Mouse (Mus musculus) lung, postnatal 0 days (tissue): ENCODE results near the gene Pdyn. TPM values are rescaled to one million over a fixed set of nuclear protein-coding genes. Genes with fewer than 3 reads are reported as not detected.
A peak's percentile ranks its signal among the peaks of the same experiment; 100 is the strongest.

Experiments used
- ATAC-seq: fragments of 200-750 bp; cut with Nextera tagmentation; 2 replicates; pipeline ENCODE4 v1.8.0; 2017; ENCODE audit warnings: moderate library complexity
- DNase-seq: peaks from one replicate; pipeline ENCODE4 v3.0.0-alpha.2; 2016; ENCODE audit warnings: low spot score
- H3K27ac ChIP-seq: fragments of 300-500 bp; sonication (generic); 2 replicates; pipeline ENCODE4 v1.5.1; 2014; ENCODE audit warnings: antibody characterized with exemption, mild to moderate bottlenecking, low read length, mixed read lengths
- H3K27me3 ChIP-seq: fragments of 300-500 bp; sonication (generic); replicated peaks from 2 replicates; pipeline ENCODE4 v1.6.1; 2014; ENCODE audit warnings: low read length, mixed read lengths; ENCODE audit not compliant: insufficient read depth
- H3K36me3 ChIP-seq: fragments of 300-500 bp; sonication (generic); 2 replicates; pipeline ENCODE4 v1.6.1; 2014; ENCODE audit warnings: low read length, mixed read lengths; ENCODE audit not compliant: insufficient read depth
- H3K4me1 ChIP-seq: fragments of 300-500 bp; sonication (generic); 2 replicates; pipeline ENCODE4 v1.6.1; 2014; ENCODE audit warnings: antibody characterized with exemption, low read depth, low read length, mixed read lengths; ENCODE audit not compliant: insufficient read depth
- H3K4me2 ChIP-seq: fragments of 300-500 bp; sonication (generic); replicated peaks from 2 replicates; pipeline ENCODE4 v1.6.1; 2014; ENCODE audit warnings: low read depth, mild to moderate bottlenecking, low read length, moderate library complexity, mixed read lengths
- H3K4me3 ChIP-seq: fragments of 300-500 bp; sonication (generic); 2 replicates; pipeline ENCODE4 v1.5.1; 2014; ENCODE audit warnings: low read depth, low read length
- H3K9ac ChIP-seq: fragments of 300-500 bp; sonication (generic); replicated peaks from 2 replicates; pipeline ENCODE4 v1.6.1; 2014; ENCODE audit warnings: low read depth, mild to moderate bottlenecking
- H3K9me3 ChIP-seq: fragments of 300-500 bp; sonication (generic); 2 replicates; pipeline ENCODE4 v1.6.1; 2016; ENCODE audit warnings: low read length, mixed read lengths
- CTCF ChIP-seq: IDR thresholded peaks from 2 replicates; pipeline ENCODE4 v1.5.1; 2016; ENCODE audit warnings: antibody characterized with exemption, mild to moderate bottlenecking
- EP300 ChIP-seq: IDR thresholded peaks from 2 replicates; pipeline ENCODE4 v1.6.1; 2016; ENCODE audit warnings: antibody characterized with exemption, mild to moderate bottlenecking, control low read depth
- WGBS: fragments of 180-500 bp; shearing (Covaris S2); extraction: QIAGEN DNeasy Blood & Tissue Kit; methylation state at CpG from one replicate; pipeline ENCODE4 v1.1.7; 2014; 5-methylcytosine and 5-hydroxymethylcytosine counted together
- polyA plus RNA-seq: library from polyadenylated mRNA; unstranded; fragments of >200 nt; fragmentation: Nextera tagmentation; extraction: Ambion mirVana; gene quantifications from 2 replicates; pipeline ENCODE4 v1.2.1, GENCODE M21; 2015

Gene Pdyn
- polyA plus RNA-seq, 1 experiment from 2014 or later: not detected

DNA sequence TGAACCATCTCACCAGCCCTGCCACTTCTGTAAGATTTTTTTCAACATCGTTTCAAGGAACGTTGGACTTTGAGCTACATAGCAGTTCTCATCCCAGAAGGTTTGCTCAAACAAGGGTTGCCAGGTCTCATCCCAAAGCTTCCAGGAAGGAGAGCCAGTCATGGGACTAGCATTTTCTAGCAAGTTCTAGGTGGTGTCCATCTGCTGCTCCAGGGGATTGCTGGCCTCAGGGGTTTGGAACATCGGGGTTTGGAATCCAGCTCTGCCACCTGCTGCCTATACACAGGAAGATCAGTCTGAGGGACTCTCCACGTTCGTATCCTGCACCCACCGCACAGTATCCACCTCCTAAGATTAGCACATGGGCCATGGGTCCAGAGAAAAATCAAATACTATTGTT is 39.6 kb downstream of the Pdyn start:
- Histone ChIP-seq H3K4me1 (no peaks in the 10 kb centered on the region), H3K27me3 (no peaks in the 10 kb centered on the region), H3K9me3 (no peaks in the 10 kb centered on the region), H3K27ac (no peak overlapping the region), H3K36me3 (no peaks in the 10 kb centered on the region), H3K4me3 (no peak overlapping the region), H3K9ac (no peak overlapping the region), H3K4me2 (no peak overlapping the region)
- peak; percentile 19 for DNase-seq
- 59% methylated on average over 6 of the region's 6 CpGs for whole genome bisulfite sequencing
- TF ChIP-seq EP300 (no peak), CTCF (peak; percentile 56)
- no peak for ATAC-seq

- H3K9me3 ChIP-seq: no peaks in the 10 kb centered on the region
- H3K36me3 ChIP-seq: no peaks in the 10 kb centered on the region
- no peak overlapping the region for H3K9ac ChIP-seq
- TF ChIP-seq EP300 (no peak), CTCF (no peak)
- H3K4me3 ChIP-seq: no peak overlapping the region
- no peaks in the 10 kb centered on the region for H3K4me1 ChIP-seq
- WGBS: 78% methylated on average over 4 of the region's 4 CpGs
- DNase-seq (no peak), ATAC-seq (no peak)
- no peak overlapping the region for H3K27ac ChIP-seq
- H3K4me2 ChIP-seq: no peak overlapping the region
- H3K27me3 ChIP-seq: no peaks in the 10 kb centered on the region
Observed at GRCm38 (mm10) chr2:129658796-129659195, 40.8 kb downstream of the Pdyn start.

GRCm38 (mm10) chr2:129655033-129655432 is 44.6 kb downstream of the Pdyn start:
- H3K27ac ChIP-seq: no peak overlapping the region

DNA sequence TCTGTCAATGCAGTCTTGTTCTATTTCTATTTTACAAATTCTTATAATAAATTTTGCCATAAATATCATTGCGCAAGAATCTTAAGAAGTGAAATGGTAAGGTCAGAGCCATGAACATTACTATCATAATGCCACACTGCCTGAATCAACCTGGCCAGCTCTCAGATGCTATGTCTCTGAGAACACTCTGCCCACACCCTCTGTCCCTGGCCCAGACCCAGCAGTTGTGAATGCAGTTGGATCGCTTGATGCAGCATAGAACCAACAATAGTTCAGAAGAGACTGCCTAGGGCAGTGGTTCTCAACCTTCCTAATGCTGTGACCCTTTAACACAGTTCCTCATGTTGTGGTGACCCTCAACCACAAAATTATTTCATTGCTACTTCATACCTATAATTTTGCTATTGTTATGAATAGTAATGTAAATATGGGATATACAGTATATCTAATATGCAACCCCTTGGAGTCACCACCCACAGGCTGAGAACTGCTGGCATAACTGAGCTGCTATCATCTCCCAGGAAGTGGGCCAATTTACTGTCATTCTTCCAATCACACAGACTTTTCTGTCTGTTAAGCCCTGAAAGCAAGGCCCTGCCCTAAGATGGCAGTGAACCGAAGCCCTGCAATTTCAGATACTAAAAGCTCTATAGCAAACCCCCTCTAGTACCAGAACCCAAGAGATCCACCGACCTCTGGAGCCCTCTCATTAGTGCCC is 45.3 kb downstream of the Pdyn start:
- Histone ChIP-seq H3K9me3 (no peaks in the 10 kb centered on the region), H3K27me3 (no peaks in the 10 kb centered on the region), H3K4me3 (no peak overlapping the region), H3K4me1 (no peaks in the 10 kb centered on the region), H3K4me2 (no peak overlapping the region), H3K27ac (no peak overlapping the region), H3K9ac (no peak overlapping the region), H3K36me3 (no peaks in the 10 kb centered on the region)
- DNase-seq (no peak), ATAC-seq (no peak)
- WGBS: 84% methylated on average over 4 of the region's 4 CpGs
- TF ChIP-seq EP300 (no peak), CTCF (no peak)

More at GRCm38 (mm10) chr2:129655033-129655432, 44.6 kb downstream of the Pdyn start:
- H3K9ac ChIP-seq: no peak overlapping the region
- H3K4me3 ChIP-seq: no peak overlapping the region
- H3K27me3 ChIP-seq: no peaks in the 10 kb centered on the region
- ATAC-seq (no peak), DNase-seq (no peak)
- TF ChIP-seq EP300 (no peak), CTCF (no peak)
- H3K4me1 ChIP-seq: no peaks in the 10 kb centered on the region
- no peak overlapping the region for H3K4me2 ChIP-seq
- no peaks in the 10 kb centered on the region for H3K36me3 ChIP-seq
- 90% methylated on average over 4 of the region's 4 CpGs for WGBS
- no peaks in the 10 kb centered on the region for H3K9me3 ChIP-seq

DNA sequence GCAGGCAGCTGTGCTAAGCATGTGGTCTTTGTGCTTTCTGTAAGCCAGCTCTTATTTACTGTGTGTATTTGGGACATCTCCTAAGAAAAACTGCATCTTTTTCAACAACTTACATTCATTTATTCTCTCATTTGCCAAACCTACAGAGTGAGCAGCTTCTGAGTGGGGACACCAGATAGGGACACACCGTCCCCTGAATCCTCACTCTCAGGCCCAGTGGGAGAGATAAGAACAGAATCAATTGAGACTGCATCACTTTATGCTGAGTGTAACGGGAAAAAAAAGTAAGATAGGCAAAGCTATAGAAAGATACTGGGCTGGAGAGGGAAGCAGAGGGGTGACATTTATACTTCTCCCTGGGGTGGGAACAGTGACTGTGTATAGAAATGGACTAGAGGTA is 46.0 kb downstream of the Pdyn start:
- H3K27me3 ChIP-seq: no peaks in the 10 kb centered on the region
- H3K9ac ChIP-seq: no peak overlapping the region
- H3K9me3 ChIP-seq: no peaks in the 10 kb centered on the region
- TF ChIP-seq EP300: no peak
- ATAC-seq: no peak
- DNase-seq: no peak
- no peaks in the 10 kb centered on the region for H3K4me1 ChIP-seq
- H3K4me3 ChIP-seq: no peak overlapping the region
- WGBS: 77% methylated on average over 2 of the region's 2 CpGs
- no peak overlapping the region for H3K27ac ChIP-seq
- H3K4me2 ChIP-seq: no peak overlapping the region
- no peaks in the 10 kb centered on the region for H3K36me3 ChIP-seq

GRCm38 (mm10) chr2:129652616-129653015 is 47.0 kb downstream of the Pdyn start:
- Histone ChIP-seq H3K9ac (no peak overlapping the region), H3K4me2 (no peak overlapping the region), H3K27me3 (no peaks in the 10 kb centered on the region), H3K9me3 (no peaks in the 10 kb centered on the region), H3K4me1 (no peaks in the 10 kb centered on the region), H3K27ac (no peak overlapping the region), H3K4me3 (no peak overlapping the region), H3K36me3 (no peaks in the 10 kb centered on the region)
- WGBS: 49% methylated on average over 4 of the region's 4 CpGs
- no peak for TF ChIP-seq EP300
- ATAC-seq (no peak), DNase-seq (peak; percentile 29)

Other genes with a start within 250 kb of the Pdyn start
- gene F830045P16Rik, start 163.2 kb downstream of the Pdyn start, polyA plus RNA-seq: not detected in 2 replicates
- gene Sirpa, start 107.0 kb downstream of the Pdyn start, polyA plus RNA-seq: 30.1 and 35.4 TPM in 2 replicates
- gene Stk35, start 100.7 kb upstream of the Pdyn start, polyA plus RNA-seq: 5.4 and 5.8 TPM in 2 replicates